Mouse (Mus musculus) megakaryocyte, adult 5-6 weeks (primary cell): ENCODE measurements at regions not wholly inside any gene's neighbourhood (a gene's known extent, or its start where the extent isn't known, plus 50 kb on each side); places are given as distances from the start of the nearest gene placed in this dataset.

Experiments
- ATAC-seq: 2 replicates; pipeline ENCODE4 v1.8.0; 2016; ENCODE audit warnings: mild to moderate bottlenecking, inconsistent platforms; ENCODE audit not compliant: poor library complexity, severe bottlenecking

DNA sequence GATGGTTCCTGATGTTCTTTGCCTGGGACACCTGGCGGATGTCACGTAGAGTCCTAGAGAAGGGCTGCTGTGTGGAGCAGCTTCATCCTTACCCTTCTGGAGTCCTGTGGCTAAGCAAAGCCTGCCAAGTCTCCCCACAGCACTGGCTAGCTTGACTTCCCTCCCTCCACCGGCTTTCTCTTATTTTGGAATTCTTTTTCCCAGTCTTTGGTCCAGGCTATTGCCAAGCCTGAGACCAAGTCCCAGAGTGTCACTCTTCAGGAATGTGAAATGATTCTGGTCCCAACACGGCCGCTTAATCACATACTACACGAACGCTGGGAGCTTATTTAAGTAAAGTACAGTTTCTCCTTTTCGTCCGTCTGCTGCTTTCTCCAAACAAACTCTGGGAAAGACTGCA lies 146.4 kb downstream of the Fndc1 start:
- no peak for ATAC-seq

DNA sequence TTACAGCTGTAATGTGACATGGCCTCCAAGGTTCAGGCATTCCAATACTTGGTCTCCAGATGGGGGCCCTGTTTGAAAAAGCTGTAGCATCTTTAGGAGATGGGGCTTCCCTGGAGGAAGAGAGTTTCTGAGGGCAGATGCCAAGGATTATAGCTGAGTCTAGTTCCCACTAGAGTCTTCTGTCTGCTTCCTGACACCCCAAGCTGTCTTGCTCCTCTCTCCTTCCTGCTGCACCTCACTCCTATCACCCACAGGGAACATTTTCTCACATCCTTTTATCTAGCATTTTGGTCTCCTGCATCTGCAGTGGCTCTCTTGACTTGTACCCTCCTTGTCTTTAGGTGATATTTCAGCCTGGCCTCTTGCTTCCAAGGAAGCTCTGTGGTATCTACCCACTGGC lies 147.3 kb downstream of the Fndc1 start:
- no peak for ATAC-seq

GRCm38 (mm10) chr17:7678898-7679297 lies 148.2 kb downstream of the Fndc1 start:
- no peak for ATAC-seq

DNA sequence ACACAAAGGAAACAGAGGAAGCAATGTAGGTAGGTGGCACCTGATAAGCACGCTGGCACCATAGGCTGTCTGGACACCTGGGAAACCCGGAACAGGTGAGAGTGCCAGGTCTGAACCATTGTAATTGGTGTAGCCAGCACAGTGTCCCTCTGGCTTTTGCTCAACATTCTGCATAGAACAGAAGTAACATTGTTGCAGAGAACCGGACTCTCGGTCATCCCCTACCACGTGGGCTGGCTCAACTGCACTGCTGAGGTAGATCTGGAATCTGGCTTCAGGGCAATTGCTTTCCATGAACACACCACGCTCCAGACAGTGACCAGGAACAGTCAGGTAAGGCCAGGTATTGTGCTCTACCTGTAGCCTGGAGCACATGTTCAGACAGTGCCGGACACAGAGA lies 149.3 kb downstream of the Fndc1 start:
- no peak for ATAC-seq

DNA sequence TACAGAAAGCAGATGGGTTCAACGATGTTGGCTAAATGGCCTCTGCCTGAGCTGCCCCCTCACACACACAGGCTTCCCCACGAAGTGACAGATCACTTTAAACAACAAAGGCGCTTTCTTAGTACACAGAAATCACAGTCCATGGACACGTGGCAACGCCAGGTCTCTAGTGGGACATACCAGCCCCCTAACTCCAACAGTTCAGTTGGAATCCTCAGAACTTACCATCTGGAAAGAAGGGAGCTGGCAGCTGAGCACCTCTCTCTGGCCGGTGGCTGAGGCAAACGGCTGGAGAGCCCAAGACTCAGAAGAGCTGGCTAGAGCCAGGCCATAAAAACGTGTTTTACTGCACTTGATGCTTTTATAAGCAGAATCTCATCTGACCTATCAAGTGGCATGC lies 149.8 kb downstream of the Fndc1 start:
- no peak for ATAC-seq

DNA sequence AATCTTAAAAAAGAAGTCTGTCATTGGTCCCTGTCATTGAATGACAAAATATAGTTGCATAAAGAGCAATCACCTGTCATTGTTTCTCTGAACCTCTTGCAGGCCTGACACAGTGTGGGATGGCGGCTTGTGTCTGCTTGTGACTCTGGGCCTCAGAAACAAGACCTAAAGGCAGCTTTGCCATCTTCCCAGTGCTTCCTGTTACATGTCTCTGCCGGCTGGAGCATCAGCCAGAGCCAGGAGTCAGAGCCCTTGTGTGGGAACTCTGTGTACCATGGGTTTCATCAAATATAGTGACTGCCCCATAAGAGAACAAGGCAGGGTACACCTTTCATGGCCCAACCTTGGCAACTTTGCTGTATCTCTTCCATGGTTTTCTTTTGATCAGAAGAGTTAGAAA lies 150.3 kb downstream of the Fndc1 start:
- ATAC-seq, result no peak

DNA sequence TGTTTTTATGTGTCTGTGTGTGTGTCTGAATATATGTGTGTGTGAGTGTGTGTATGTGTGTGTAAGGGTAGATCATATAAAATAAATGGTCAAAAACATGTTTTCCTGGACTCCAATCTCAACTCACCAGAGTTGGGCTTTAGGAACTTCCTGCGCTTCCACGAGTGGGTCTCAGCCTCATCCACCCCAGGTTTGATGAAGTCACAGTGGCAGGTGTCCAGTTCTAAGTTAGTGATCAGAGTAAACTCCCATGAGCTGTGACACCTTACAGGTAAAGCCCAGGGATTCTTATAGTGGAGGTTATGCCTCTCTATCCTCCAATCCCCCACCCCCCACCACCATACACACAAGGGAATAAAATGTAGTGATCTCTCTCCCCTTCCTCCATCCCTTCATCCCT lies 152.6 kb downstream of the Fndc1 start:
- no peak for ATAC-seq

DNA sequence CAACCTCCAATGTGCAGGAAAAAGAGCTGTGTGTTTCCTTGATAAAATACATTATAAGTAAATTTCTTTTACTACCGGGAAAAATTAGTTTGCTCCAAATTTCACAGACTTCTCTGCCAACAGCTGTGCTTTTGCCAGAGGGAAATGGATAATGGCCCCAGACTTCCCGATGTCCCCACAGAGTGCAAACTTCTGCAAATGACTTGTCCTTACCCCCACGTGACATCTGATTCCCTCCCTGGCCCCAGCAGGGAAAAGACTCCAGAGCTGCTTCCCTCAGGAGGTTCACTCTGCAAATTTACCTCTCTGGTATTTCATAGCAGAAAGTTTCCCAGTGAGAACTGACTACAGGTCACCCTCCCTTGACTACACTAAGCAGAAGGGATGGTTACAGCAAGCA lies 159.3 kb downstream of the Fndc1 start:
- no peak for ATAC-seq

GRCm38 (mm10) chr17:7666781-7667398 lies 160.2 kb downstream of the Fndc1 start:
- no peak for ATAC-seq

DNA sequence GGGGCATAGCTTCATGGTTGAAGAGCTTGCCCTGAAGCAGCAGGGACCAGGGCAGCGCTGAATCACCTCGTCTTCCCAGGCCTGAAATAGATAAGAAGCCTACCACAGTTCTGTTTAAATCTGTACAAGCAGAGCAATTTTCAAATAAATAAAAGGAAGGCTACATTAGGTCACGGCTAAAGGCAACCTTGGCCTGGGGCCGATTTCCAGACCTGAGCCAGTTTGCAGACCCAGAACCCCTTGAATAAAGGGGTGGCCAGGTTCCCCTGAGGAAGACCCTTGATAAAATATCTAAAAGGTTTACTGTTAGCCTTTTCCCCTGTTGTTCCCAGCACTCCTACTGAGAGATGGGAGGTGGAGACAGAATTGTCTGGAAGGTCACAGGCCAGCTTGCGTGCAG lies 160.9 kb downstream of the Fndc1 start:
- no peak for ATAC-seq

- no peak for ATAC-seq
Observed at GRCm38 (mm10) chr17:7665686-7666085, 161.4 kb downstream of the Fndc1 start.

GRCm38 (mm10) chr17:7663896-7664880 lies 162.9 kb downstream of the Fndc1 start:
- no peak for ATAC-seq

GRCm38 (mm10) chr17:7656503-7656902 lies 170.6 kb downstream of the Fndc1 start:
- ATAC-seq, result no peak

DNA sequence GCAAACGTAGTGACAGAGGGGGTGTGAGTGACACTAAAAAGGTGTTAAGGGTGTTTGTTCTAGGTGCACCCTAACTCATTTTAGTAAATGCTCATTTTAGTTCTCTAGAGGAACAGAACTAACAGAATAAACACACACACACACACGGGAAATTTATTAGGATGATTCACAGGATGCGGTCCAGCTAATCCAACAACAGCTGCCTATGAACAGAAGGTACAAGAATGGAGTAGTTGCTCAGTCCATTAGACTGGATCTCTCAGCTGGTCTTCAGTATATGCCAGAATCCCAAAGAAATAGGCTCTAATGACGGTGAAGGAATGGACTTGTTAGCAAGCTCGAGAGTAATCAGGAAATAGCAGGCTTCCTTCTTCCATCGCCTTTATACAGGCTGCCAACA lies 171.1 kb downstream of the Fndc1 start:
- no peak for ATAC-seq

GRCm38 (mm10) chr17:7654064-7654564 lies 173.0 kb downstream of the Fndc1 start:
- no peak for ATAC-seq

DNA sequence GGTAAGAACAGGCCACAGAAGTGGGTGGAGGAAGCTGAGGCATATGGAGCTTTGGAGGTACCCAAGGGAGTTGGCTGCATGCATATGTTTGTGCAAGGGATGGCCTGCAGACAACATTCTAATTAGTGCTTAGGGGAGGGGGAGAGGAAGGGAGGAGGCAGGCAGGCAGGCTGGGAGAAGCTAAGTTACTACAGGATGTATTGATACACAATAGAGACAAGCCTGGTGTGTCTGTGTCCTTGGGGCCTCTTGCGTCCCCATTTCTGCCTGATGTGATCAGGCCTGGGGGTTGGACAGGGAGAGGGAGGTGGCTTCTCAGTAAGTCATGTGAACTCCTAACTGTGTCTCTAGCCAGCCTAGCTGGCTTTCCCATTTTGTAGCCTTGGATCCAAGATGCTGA lies 175.1 kb downstream of the Fndc1 start:
- ATAC-seq, result no peak

DNA sequence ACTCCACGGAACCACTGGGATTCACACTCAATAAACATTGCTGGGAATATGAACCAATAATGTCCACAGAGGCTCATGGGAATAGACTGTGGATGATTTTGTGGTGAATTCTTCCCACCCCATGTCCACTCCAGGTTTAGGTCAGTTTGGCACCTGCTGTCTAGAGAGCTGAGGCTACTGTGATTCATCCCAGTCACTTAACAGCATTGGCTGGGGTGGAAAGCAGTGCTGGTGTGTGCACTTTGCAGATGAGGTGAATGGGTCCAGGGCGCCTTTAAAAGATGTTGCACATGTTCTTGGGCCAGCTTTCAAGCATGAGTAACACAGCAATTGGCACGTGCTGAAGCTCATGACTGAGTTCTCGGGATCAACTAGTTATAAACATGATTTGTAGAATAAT lies 176.7 kb downstream of the Fndc1 start:
- no peak for ATAC-seq

DNA sequence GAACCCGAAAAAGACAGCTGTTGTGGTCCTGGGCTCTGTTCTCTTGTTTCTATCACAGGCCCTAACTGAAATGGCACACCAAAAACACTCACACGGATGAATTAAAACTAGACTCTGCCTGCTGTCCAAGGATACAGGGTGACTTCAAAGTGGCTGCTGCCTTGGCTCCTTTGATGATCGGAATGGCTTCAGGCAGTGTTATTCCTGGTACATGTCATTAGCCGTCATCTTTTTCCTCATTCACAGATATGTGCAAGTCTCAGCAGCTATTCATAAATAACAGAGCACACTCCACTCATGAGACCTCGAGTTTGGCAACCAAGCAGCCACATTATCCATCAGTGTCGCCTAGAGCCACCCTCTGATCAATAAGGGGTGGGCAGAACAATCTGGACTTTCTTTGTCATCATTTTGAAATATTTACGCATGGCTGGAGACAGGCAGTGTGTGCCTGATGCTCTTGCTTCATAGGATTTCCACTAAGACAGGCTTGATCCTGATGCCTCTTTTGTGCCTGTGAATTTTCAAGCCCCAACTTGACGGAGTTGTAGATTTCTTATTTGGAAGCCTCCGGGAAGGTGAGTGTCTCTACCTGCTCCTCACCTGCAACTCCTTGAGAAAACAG lies 182.1 kb downstream of the Fndc1 start:
- no peak for ATAC-seq

DNA sequence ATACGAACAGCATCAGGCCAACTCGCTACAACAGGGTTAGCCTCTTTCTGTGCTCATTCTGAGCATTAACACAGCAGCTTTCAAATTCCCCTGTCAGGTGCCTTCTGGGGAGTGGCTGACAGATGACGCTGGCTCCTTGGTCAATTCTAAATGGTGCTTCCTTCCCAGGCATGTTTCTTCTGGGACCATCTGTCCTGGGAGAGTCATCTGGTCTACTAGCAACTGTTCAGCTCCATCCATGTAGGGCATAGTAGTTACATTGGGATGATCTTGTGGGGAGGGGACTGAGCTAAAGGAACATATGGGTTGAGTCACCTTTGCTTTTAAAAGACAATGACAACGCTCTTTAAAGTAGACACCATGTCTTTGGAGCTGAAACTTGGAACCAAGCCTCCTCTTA lies 183.5 kb downstream of the Fndc1 start:
- ATAC-seq, result no peak

DNA sequence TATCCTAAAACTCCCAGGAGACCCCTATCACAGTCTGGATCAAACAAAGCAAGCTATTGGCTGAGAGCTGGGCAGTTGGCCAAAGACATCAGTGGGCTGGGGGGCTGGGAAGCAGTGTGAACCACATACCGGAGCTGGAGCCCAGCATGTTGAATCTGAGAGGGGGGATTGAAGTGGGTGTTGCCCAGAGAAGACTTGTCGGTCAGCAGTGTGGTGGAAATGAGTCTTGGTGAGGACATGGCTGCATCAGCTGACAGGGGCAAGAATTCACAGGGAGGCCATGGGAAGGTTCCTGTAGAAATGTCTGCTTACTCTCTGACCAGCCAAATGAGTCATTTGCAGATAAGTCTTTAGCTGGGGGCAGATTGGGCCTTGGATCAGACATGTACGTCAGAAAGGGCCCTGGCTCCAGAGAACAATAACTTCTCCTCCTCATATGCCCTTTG lies 184.6 kb downstream of the Fndc1 start:
- ATAC-seq, result no peak

DNA sequence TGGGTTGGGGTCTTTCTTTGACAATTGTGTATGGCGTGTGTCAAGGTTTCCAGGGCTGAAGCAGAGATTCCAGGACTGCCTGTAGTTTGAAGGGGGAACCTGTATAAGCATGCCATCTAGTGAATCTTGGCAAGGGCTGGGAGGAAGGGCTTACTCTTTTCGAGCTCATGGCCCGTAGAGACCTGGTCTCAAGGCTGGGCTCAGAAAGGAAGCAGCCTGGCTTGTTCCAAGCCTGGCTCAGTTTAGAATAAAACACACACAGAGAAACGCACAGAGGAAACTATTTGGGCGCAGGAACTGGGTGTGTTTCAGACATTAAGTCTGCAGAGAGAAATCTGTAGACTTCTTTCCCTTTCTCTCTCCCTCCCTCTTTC lies 192.8 kb downstream of the Fndc1 start:
- no peak for ATAC-seq
